Mouse (Mus musculus) G1E (cell line): Measurements from ENCODE around the gene Ndufs7. TPM values are rescaled to one million over a fixed set of nuclear protein-coding genes. Genes with fewer than 3 reads are reported as not detected.

Experiments used
- ATAC-seq: 2 replicates; pipeline ENCODE4 v1.8.0; 2016; ENCODE audit warnings: mild to moderate bottlenecking; ENCODE audit not compliant: insufficient number of reproducible peaks, poor library complexity, low FRiP score, severe bottlenecking; ENCODE audit errors: extremely low read depth
- DNase-seq: peaks from one replicate; pipeline ENCODE4 v3.0.0; 2012; ENCODE audit warnings: low spot score
- H3K27me3 ChIP-seq: 2 replicates; pipeline ENCODE4 v1.6.1; 2012; ENCODE audit warnings: mild to moderate bottlenecking, low read length, inconsistent platforms; ENCODE audit not compliant: insufficient read depth
- H3K36me3 ChIP-seq: replicated peaks from 2 replicates; pipeline ENCODE3; 2012; ENCODE audit warnings: mild to moderate bottlenecking, inconsistent platforms
- H3K4me1 ChIP-seq: 2 replicates; pipeline ENCODE4 v1.6.1; 2012; ENCODE audit warnings: low read depth, low read length, inconsistent platforms, mixed read lengths; ENCODE audit not compliant: insufficient read depth
- H3K4me3 ChIP-seq: 2 replicates; pipeline ENCODE4 v1.5.1; 2012; ENCODE audit warnings: low read depth, mild to moderate bottlenecking, inconsistent platforms, low read length, moderate library complexity, mixed read lengths
- H3K9me3 ChIP-seq: replicated peaks from 2 replicates; pipeline ENCODE4 v1.6.1; 2012; ENCODE audit warnings: inconsistent platforms
- CTCF ChIP-seq: IDR thresholded peaks from 2 replicates; pipeline ENCODE4 v1.5.1; 2012; ENCODE audit warnings: low read depth, low read length, inconsistent platforms, mixed read lengths
- GATA1 ChIP-seq: IDR thresholded peaks from 2 replicates; pipeline ENCODE4 v1.6.1; 2012; ENCODE audit warnings: borderline replicate concordance, low read length, inconsistent platforms, mixed read lengths
- GATA2 ChIP-seq: IDR thresholded peaks from 2 replicates; pipeline ENCODE4 v1.6.1; 2012; ENCODE audit warnings: low read depth, low read length, inconsistent platforms, borderline replicate concordance
- POLR2AphosphoS5 ChIP-seq: IDR thresholded peaks from 2 replicates; pipeline ENCODE4 v1.6.1; 2012; ENCODE audit warnings: low read depth, low read length, inconsistent platforms; ENCODE audit not compliant: insufficient replicate concordance
- TAL1 ChIP-seq: conservative IDR thresholded peaks from 2 replicates; pipeline ENCODE4 v1.6.1; 2012; ENCODE audit warnings: low read depth, low read length, inconsistent platforms, mixed read lengths
- polyA plus RNA-seq: library from polyadenylated mRNA; stranded (reverse); fragments of >175 nt; gene quantifications from 2 replicates; pipeline ENCODE4 v1.2.3, GENCODE M21; 2012
- total RNA-seq, 2 experiments: library from RNA; stranded (forward) in 1 of 2; stranded (reverse) in 1 of 2; fragments of 200-1000 nt in 1 of 2; fragments of >200 nt in 1 of 2; fragmentation: Nextera tagmentation in 1 of 2; gene quantifications; 2 replicates each; pipeline ENCODE4 v1.2.3; 2014 to 2017

Gene Ndufs7
- total and polyA plus RNA-seq, 3 experiments, result 156 to 257 (median 246) TPM

GRCm38 (mm10) chr10:80255881-80256535 lies 7.1 kb downstream of the Ndufs7 start:
- H3K4me3 ChIP-seq, result no peak overlapping the region
- TF ChIP-seq POLR2AphosphoS5 (0 out of 2 replicates have a peak, but pooled peaks have one; percentile 38), CTCF (no peak)
- no peak for DNase-seq
- no peaks in the 10 kb centered on the region for H3K9me3 ChIP-seq
- no peak for ATAC-seq
- H3K4me1 ChIP-seq, result peaks cover 81% of the 10 kb centered on the region
- H3K36me3 ChIP-seq, result peaks cover 92% of the 10 kb centered on the region
- H3K27me3 ChIP-seq, result no peaks in the 10 kb centered on the region; the same call in 1 of the 2 replicates

- Histone ChIP-seq H3K4me3 (no peak overlapping the region), H3K9me3 (no peaks in the 10 kb centered on the region), H3K36me3 (peaks cover 77% of the 10 kb centered on the region), H3K4me1 (peaks cover 79% of the 10 kb centered on the region), H3K27me3 (no peaks in the 10 kb centered on the region; the same call in 1 of the 2 replicates)
- TF ChIP-seq CTCF (no peak), TAL1 (no peak), POLR2AphosphoS5 (no peak), GATA1 (no peak), GATA2 (no peak)
- DNase-seq, result no peak
- no peak for ATAC-seq
These were observed 9.0 kb downstream of the Ndufs7 start for GRCm38 (mm10) chr10:80257936-80258335.

- H3K36me3 ChIP-seq, result peaks cover 70% of the 10 kb centered on the region
- ATAC-seq (no peak), DNase-seq (no peak)
- H3K27me3 ChIP-seq, result no peaks in the 10 kb centered on the region; the same call in 1 of the 2 replicates
- no peaks in the 10 kb centered on the region for H3K9me3 ChIP-seq
- H3K4me3 ChIP-seq, result no peak overlapping the region
- peaks cover 81% of the 10 kb centered on the region for H3K4me1 ChIP-seq
- TF ChIP-seq CTCF (no peak), TAL1 (no peak), POLR2AphosphoS5 (no peak), GATA1 (no peak), GATA2 (no peak)
These were observed 10.0 kb downstream of the Ndufs7 start for GRCm38 (mm10) chr10:80258752-80259462.

GRCm38 (mm10) chr10:80259463-80259805 lies 10.5 kb downstream of the Ndufs7 start:
- H3K9me3 ChIP-seq, result no peaks in the 10 kb centered on the region
- DNase-seq (no peak), ATAC-seq (no peak)
- H3K27me3 ChIP-seq, result no peaks in the 10 kb centered on the region; the same call in 1 of the 2 replicates
- H3K4me1 ChIP-seq, result peaks cover 84% of the 10 kb centered on the region
- no peak overlapping the region for H3K4me3 ChIP-seq
- peaks cover 64% of the 10 kb centered on the region for H3K36me3 ChIP-seq
- TF ChIP-seq TAL1, result no peak
- no peak for TF ChIP-seq CTCF
- no peak for TF ChIP-seq GATA1
- no peak for TF ChIP-seq POLR2AphosphoS5
- no peak for TF ChIP-seq GATA2

GRCm38 (mm10) chr10:80259861-80260641 lies 11.1 kb downstream of the Ndufs7 start:
- DNase-seq (no peak), ATAC-seq (no peak)
- H3K9me3 ChIP-seq, result no peaks in the 10 kb centered on the region
- H3K36me3 ChIP-seq, result peaks cover 58% of the 10 kb centered on the region
- H3K4me3 ChIP-seq, result peak overlapping the region; percentile 73; the same call in 1 of the 2 replicates
- TF ChIP-seq CTCF, result no peak
- no peak for TF ChIP-seq TAL1
- TF ChIP-seq GATA2, result no peak
- TF ChIP-seq POLR2AphosphoS5, result no peak
- no peak for TF ChIP-seq GATA1
- H3K4me1 ChIP-seq, result peaks cover 79% of the 10 kb centered on the region
- no peaks in the 10 kb centered on the region for H3K27me3 ChIP-seq

- Histone ChIP-seq H3K36me3 (peaks cover 49% of the 10 kb centered on the region), H3K27me3 (no peaks in the 10 kb centered on the region), H3K4me3 (peak within 1 kb of the TSS; percentile 73), H3K4me1 (peaks cover 76% of the 10 kb centered on the region), H3K9me3 (no peaks in the 10 kb centered on the region)
- DNase-seq (peak; percentile 83), ATAC-seq (peak; percentile 68)
- no peak for TF ChIP-seq CTCF
- peak; percentile 43; the same call in 1 of the 2 replicates for TF ChIP-seq POLR2AphosphoS5
These were observed 12.0 kb downstream of the Ndufs7 start, which contains the start of the genes Gamt and Dazap1 for GRCm38 (mm10) chr10:80260642-80261584. TSS of gene Gamt (minus strand) at chr10:80261012. TSS of gene Dazap1 (plus strand) at chr10:80261486.
